Mouse (Mus musculus) activated CD4-positive, CD25-positive, alpha-beta regulatory T cell, adult 4 months (primary cell): ENCODE measurements around the gene 9130019O22Rik. TPM values are rescaled to one million over a fixed set of nuclear protein-coding genes. Genes with fewer than 3 reads are reported as not detected.
"Not testable (repeated sequence)": the region's sequence is repeated elsewhere in the genome, so short reads cannot be mapped to it uniquely, and the experiment has no call there.

ENCODE experiments used
- ATAC-seq: one replicate; pipeline ENCODE4 v1.8.0; 2017
- polyA plus RNA-seq, 2 experiments: library from polyadenylated mRNA; unstranded; fragments of 100-300 nt; shearing (Covaris generic); gene quantifications; one replicate each; pipeline ENCODE4 v1.2.1; 2017

The 9130019O22Rik gene
- 1 to 10 TPM; 7.4 to 8.9 TPM for polyA plus RNA-seq

DNA sequence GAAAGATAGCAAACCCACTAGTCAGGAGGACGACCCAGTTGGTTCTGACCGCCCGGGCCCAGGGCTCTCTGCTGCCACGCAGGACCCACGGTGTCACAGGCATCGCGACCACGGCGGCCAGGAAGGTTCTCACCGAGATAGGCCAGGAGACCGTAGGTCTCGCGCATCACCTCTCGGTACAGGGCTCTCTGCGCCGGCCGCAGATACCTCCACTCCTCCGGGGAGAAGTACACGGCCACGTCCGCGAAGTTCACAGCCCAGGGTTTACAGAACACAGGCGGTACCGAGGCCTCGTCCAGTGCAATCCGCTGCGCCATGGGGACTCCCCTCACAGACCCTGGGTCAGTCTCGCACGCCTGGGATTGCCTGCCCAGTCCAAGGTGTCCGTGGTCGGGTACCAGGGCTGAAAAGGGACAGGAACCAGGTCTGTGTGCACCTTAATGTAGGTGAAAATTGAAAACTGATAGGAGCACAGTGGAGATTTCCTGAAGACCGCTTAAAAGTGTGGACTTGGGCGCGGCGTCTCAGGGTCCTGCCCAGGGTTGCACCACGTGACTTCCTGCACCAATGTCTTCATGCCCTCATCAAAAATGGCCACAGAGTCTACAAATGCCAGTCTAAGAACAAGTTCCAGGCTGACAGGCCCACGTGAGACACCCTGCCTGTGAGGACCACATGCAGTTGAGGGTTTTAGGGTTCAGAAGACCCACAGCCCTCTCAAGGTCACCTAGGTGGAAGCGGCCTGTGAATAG lies at the start of gene 9130019O22Rik:
TSS of gene 9130019O22Rik (minus strand) at position 526 of the 752 bp plus-strand sequence.
- ATAC-seq: peak; percentile 97

DNA sequence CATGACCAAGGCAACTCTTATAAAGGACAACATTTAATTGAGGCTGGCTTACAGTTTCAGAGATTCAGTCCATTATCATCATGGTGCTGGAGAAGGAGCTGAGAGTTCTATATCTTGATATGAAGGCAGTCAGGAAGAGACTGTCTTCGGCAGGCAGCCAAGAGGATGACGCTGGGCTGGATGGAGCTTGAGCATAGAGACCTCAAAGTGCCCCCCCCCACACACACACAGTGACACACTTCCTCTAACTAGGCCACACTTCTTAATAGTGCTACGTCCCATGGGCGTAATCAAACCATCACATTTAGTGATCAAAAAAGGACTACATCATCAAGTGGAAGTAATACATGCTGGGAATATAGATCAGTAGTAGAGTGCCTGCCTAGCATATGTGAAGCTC lies 48.2 kb upstream of the 9130019O22Rik start:
- ATAC-seq: no peak

DNA sequence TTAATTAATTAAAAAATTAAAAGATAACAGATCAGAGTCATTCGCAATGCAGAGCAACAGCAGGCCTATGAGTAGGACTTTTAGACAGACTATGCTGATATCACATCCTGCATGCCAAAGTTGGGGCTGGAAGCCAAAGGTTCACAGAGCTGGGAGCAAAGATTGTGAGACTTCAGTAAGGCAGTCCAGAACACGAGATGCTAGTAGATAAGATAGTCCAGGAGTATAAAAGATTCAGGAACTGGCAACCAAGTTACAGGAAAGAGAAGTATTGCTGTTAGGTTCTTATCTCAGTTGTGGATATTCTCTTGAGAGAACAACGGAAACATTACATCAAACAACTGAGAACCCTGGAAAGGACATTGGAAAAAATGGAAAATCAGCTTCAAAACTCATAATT lies 39.4 kb upstream of the 9130019O22Rik start:
- no peak for ATAC-seq

DNA sequence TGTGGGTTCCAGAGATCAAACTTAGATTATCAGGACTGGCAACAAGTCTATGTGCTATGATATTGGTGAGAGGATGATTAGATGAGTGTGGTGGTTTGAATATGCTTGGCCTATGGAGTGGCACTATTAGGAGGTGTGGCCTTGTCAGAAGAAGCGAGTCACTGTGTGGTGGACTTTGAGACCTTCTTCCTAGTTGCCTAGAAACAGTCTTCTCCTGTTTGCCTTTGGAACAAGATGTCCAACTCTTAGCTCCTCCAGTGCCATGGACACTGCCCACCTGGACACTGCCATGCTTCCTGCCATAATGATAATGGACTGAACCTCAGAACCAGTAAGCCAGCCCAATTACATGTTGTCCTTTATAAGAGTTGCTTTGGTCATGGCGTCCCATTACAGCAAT lies 38.9 kb upstream of the 9130019O22Rik start:
- no peak for ATAC-seq

DNA sequence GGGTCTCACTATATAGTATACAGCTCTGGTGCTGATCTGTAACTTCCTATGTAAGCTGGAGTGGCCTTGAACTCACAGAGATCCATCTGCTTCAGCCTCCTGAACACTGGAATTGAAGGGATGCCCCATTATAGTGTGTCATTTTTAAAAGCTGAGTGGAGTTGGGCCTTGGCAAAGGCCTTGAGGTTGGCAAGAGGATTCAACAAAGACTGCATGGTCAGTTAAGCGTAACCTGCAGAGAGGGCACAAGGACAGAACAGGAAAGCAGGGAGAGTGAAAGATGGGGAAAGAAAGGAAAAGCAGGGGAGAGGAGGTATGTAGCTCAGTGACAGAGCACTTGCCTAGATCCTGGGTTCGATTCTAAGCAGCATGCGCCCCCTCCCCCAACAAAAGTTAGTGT lies 38.3 kb upstream of the 9130019O22Rik start:
- ATAC-seq: no peak

DNA sequence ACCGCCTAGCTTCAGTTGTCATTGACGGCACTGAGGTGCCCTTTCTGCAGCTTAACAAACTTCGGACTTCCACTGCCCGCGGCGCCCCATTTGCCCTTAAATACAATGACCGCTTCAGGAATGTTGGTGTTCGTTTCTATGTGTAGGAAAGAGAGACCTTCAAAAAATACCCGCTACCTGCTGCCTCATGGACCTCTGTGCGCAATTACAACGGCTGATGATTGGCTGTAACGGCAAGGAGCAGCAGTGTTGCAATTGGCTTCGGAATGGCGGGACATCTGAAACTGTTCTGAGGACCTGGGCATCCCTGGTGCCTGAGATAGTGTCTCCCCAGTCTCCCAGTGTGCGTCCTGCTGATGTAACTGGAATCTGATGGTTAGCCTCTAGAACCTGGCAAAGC lies 35.3 kb upstream of the 9130019O22Rik start:
- no peak for ATAC-seq

DNA sequence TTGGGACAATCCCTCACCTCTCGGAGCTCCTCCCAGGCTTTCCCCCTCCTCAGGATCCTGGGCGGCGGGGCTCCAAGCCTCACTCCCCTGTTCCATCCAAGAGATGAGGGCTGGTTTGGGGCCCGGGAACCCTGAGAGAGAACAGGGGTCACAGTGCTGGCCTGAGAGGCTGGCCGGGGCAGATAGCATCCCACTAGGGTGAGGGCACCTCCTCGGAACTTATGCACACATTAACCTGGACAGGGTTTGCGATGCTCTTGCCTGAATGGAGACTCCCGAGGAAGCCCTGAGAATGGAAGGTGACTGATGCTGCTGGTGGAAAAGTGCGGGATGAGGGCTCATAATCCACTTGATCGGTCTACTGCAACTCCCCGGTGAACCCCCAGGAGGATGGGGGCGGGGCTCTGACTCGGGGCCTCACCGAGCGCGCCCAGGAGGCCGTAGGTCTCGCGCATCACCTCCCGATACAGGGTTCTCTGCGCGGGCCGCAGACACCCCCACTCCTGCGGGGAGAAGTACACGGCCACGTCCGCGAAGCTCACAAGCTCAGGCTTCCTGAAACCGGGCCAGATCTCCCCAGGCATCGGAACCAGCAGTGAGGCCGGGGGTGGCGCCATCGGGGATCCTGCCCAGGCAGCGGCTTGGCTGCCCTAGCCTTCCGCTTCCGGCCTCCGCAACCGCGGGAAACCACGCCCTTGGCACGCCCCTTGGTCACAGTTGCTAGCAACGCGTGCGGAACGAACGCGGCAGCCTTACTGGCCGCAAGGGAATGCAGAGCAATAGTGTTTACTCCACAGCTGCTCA lies 34.6 kb upstream of the 9130019O22Rik start, which contains the start of gene Zfp688:
TSS of gene Zfp688 (minus strand) at position 681 of the 804 bp plus-strand sequence.
- peak; percentile 97 for ATAC-seq

DNA sequence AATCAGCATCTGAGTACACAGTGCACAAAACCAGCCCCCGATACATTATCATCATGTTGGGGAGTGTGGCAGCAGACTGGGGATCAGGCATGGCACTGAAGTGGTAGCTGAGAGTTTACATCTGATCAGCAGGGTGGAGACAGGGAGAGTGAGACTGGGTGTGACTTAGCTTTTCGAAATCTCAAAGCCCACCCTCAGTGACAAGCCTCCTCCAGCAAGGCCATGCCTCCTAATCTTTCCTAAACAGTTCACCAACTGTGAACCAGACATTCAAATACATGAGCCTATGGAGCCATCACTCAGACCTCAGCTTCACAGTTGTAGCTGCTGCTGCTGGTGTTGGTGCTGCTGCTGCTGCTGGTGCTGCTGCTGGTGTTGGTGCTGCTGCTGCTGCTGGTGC lies 24.5 kb upstream of the 9130019O22Rik start:
- ATAC-seq: no peak

DNA sequence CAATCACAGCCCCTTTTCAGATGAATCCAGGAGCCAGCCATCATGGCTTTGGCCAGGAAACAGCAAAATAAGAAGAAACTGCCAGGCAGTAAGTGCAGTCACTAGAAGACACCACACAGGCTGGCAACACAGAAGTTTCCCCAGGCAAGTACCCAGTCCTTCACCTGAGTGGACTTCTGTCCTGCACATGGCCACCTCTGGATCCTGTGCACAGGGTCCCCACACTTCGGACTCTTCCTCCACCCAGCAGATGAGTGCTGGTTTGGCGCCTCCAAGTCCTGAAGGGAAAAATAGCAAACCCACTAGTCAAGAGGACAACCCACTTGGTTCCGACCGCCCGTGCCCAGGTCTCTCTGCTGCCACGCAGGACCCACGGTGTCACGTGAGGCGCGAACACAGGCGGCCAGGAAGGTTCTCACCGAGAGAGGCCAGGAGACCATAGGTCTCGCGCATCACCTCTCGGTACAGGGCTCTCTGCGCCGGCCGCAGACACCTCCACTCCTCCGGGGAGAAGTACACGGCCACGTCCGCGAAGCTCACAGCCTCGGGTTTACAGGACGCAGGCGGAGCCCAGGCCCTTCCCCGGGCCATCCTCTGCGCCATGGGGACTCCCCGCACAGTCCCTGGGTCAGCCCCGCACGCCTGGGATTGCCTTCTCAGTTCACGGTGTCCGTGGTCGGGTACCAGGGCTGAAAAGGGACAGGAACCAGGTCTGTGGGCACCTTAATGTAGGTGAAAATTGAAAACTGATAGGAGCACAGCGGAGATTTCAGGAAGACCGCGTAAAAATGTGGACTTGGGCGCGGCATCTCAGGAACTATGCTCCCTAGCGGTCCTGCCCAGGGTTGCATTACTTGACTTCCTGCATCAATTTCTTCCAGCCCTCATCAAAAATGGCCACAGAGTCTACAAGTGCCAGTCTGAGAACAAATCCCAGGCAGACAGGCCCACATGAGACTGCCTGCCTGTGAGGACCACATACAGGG lies 19.3 kb upstream of the 9130019O22Rik start, which contains the start of gene Zfp764:
TSS of gene Zfp764 (minus strand) at position 821 of the 986 bp plus-strand sequence.
- peak; percentile 93 for ATAC-seq

DNA sequence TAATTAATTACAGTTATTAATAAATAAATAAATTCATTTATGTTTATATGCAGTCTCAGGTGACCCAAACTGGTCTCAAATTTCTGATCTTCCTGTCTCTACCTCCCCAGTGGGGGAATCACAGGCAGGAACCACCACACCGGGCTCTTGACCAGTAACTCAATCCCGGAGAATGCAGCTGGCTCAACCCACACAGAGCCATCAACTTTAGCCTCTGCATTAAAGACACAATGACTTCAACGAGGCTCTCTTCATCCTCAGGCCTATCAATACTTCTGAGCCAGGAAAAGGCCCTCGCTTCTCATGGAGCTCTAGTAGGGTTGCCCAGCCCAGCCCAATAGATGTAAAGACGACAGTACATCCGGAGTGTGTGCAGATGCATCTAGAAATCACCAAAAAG lies 17.1 kb upstream of the 9130019O22Rik start:
- ATAC-seq: not testable (repeated sequence)

DNA sequence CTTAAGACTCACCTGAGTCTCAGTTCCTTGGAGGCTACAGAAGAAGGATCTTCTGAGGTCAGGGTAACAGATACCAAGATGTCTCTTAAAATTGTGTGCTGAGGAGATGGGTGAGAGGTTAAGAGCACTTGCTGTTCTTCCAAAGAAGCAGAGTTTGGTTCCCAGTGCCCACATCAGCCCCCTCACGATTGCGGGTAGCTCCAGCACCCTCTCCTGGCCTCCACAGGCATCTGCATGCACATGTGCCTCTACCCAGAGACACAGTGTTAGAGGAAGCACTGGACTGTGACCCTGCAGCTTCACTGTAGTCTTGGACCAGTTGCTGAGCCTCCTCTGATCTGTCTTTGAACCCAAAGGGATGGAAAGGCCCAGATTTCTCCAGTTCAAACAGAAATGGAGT lies 16.0 kb upstream of the 9130019O22Rik start:
- ATAC-seq: no peak

DNA sequence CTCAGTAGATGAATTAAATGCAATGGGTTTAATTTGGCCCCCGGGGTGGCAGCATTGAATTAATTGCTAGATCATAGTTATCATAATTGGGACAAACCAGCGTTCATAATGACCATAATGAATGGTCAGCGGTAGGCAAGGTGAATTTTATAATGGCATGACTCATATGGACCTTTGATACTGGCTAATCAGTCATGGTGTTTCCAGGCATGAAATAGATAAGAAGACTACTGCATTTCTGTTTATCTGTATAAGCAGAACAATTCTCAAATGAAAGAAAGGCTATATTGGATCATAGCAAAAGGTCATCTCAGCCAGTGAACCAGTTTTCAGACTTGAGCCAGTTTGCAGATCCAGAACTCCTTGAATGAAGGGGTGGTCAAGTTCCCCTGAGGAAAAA lies 13.4 kb upstream of the 9130019O22Rik start:
- no peak for ATAC-seq

DNA sequence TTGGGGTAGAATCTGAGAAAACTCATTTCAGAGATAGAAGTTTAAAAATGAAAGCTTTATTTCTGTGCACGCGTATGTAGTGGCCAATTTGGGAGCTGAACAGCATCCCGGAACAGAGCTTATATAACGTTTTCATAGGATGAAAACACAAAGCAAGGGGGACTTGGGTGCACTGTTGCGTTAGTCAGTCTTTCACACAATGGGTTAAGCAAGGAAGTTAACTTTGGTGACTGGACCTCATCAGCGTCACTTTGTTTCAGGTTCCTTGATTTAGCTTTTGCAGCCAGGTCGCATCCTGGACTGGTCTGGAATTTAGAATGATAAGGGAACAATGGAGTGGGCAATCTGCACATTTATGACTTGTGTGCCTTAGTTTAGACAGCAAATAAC lies 7.0 kb upstream of the 9130019O22Rik start:
- ATAC-seq: no peak

DNA sequence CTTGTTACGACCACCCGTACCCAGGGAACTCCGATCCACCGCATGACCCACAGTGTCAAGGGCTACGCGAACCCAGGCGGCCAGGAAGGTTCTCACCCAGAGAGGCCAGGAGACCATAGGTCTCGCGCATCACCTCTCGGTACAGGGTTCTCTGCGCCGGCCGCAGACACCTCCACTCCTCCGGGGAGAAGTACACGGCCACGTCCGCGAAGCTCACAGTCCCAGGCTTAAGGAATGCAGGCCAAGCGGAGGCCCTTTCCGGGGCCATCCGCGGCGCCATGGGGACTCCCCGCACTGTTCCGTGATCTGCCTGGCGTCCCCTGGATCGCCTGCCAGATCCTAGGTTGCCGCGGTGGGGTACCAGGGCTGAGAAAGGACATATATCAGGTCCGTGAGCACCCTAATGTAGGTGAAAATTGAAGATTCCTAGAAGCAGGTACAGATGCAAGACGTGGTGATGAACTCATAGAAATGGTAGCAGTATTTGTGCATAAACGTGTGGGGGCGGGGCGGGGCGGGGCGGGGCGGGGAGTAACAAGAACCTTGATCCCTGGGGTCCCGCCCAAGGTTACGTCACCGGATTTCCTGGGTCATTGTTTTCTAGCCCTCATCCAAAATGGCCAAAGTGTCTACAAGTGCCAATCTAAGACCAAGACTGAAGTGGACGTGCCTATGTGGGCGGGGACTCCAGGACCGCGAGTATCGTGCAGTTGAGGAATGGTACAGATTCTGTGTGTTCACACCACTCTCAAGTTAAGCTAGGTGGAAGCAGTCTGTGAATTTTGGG lies 6.4 kb upstream of the 9130019O22Rik start, which contains the start of gene E430018J23Rik:
TSS of gene E430018J23Rik (minus strand) at position 473 of the 787 bp plus-strand sequence.
- peak; percentile 91 for ATAC-seq

DNA sequence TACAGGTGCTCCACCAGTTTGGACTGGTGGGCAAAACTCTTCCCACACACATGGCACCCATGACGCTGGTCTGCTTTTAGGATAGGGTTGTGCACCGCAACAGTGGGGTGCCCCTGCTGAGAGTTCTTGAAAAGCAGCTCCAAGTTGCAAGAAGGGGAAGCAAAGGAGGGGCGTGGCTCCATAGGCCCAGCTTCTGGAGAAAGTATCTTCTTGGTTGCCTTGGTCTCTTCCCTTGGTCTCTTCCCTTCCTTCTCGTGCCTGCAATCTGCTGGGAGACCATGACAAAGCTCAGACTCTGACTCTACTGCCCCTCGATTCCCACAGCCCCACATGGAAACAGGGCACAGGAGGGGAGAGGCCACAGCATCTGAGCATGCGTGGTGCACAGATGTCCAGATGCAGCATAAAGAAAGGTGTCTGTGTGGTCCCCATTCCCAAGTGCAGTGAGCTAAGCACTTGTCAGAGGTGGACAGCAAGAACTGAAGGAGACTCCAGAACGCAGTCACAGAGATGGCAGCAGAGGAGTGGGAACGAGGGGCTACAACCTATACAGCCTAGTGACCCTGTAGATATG lies 5.4 kb upstream of the 9130019O22Rik start:
- no peak for ATAC-seq

DNA sequence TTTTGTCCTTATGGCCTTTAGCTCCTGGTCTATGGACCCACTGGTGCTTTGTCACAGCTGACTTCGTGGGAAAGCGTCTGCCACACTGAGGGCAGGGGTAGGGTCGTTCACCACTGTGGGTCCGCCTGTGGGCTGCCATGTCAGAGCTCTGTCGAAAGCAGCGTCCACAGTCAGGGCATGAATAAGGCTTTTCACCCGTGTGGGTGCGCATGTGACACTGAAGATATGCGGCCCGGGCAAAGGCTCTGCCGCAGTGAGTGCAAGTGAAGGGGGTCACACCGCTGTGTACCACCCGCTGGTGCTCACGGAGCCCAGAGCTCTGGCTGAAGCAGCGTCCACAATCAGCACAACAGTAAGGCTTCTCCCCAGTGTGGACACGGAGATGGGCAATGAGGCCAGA lies 4.6 kb upstream of the 9130019O22Rik start:
- ATAC-seq: no peak

DNA sequence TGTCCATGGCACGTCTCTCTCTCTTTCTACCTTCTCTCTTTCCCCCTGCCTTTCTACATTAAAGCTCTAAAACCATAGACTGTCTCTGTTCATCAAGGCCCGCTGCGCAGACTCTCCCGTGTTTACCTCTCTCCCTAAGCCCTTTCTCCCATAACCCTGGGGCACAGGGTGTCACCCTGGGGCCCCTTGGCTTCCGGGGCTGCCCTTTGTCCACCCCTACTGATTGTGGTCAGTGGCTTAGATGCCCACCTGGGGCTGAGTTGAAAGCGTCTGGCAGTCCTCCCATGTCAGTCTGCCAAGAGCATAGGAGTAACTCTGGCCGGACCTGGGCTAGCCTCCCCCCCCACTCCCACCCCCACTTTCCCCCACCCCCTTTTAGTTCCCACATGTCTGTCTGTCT lies 3.3 kb upstream of the 9130019O22Rik start:
- no peak for ATAC-seq

DNA sequence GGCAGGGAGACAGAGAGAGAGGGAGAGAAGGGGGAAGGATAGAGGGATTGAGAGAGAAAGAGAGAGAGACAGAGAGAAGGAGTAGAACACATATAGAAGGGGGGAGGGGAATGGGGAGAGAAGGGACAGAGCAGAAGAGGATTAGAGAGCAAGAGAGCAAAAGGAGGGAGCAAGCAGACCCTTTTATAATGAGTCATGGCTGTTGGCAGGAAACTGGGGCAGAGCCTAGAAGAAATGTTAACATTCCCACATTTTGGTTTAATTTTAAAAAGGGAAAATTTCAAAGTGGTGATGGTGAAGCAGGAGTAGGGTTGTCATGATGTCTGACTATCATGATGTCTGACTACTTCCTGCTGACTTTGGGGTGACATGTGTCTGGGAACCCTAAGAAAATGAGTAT lies 1.2 kb upstream of the 9130019O22Rik start:
- ATAC-seq: not testable (repeated sequence)

DNA sequence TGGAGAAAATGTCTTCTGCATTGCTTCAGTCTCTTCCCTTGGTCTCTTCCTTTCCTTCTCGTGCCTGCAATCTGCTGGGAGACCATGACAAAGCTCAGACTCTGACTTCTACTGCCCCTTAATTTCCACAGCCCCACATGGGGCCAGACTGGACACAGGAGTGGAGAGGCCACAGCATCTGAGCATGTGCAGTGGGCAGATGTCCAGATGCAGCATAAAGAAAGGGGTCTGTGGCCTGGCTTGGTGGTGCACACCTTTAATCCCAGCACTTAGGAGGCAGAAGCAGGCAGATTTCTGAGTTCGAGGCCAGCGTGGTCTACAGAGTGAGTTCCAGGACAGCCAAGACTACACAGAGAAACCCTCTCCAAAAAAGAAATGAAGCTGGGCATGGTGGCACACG lies 1.4 kb downstream of the 9130019O22Rik start:
- not testable (repeated sequence) for ATAC-seq

DNA sequence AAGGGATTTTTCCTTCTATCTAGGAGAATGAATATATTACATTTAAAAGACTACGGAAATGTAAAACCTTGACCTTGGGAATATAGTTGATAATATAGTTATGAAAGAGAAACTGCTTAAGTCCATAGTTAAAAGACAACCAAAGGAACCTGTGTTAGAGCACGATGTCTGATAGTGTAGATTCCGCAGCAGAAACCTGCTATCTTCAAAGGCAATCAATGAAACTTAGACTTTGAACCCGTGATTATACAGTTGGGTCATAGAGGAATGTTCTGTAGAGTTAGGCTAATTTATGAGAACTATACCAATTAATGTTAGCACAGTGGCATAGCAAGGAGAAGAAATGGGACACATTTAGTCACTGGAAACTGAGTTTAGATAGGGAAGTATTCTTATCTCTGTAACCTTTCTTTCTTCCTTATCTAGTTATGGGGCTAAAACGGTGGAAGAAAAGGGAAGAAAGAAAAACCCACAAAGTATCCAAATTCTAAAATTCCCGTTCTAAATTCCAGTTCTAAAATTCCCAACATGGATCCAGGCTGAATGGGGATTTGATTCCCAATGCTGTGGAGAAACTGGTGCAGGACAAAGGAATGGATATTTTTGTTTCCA lies 8.6 kb downstream of the 9130019O22Rik start:
- no peak for ATAC-seq
